Mouse (Mus musculus) heart, embryonic 11.5 days (tissue): ENCODE measurements around the gene Hykk. TPM values are rescaled to one million over a fixed set of nuclear protein-coding genes. Genes with fewer than 3 reads are reported as not detected.

Experiments used
- ATAC-seq: fragments of 200-750 bp; cut with Nextera tagmentation; replicated peaks from 2 replicates; pipeline ENCODE4 v1.8.0; 2017; ENCODE audit warnings: moderate library complexity; ENCODE audit not compliant: insufficient number of reproducible peaks, low FRiP score, low TSS enrichment
- H3K27ac ChIP-seq: fragments of 300-500 bp; sonication (generic); 2 replicates; pipeline ENCODE4 v1.5.1; 2014; ENCODE audit warnings: mild to moderate bottlenecking, low read depth, low read length
- H3K27me3 ChIP-seq: fragments of 300-500 bp; sonication (generic); 2 replicates; pipeline ENCODE4 v1.6.1; 2014; ENCODE audit warnings: mild to moderate bottlenecking, low read length, mixed read lengths; ENCODE audit not compliant: control insufficient read depth, insufficient read depth
- H3K36me3 ChIP-seq: fragments of 300-500 bp; sonication (generic); 2 replicates; pipeline ENCODE4 v1.6.1; 2014; ENCODE audit warnings: mild to moderate bottlenecking, low read length, moderate library complexity, mixed read lengths; ENCODE audit not compliant: control insufficient read depth, insufficient read depth
- H3K4me1 ChIP-seq: fragments of 300-500 bp; sonication (generic); 2 replicates; pipeline ENCODE4 v1.6.1; 2014; ENCODE audit warnings: low read length; ENCODE audit not compliant: control insufficient read depth, insufficient read depth
- H3K4me2 ChIP-seq: fragments of 300-500 bp; sonication (generic); 2 replicates; pipeline ENCODE4 v1.6.1; 2014; ENCODE audit warnings: mild to moderate bottlenecking, moderate library complexity
- H3K4me3 ChIP-seq: fragments of 300-500 bp; sonication (generic); 2 replicates; pipeline ENCODE4 v1.5.1; 2014; ENCODE audit warnings: low read depth, low read length
- H3K9ac ChIP-seq: fragments of 300-500 bp; sonication (generic); 2 replicates; pipeline ENCODE4 v1.6.1; 2014; ENCODE audit warnings: mild to moderate bottlenecking, low read depth, low read length, moderate library complexity
- H3K9me3 ChIP-seq: fragments of 300-500 bp; sonication (generic); replicated peaks from 2 replicates; pipeline ENCODE4 v1.6.1; 2016; ENCODE audit warnings: low read length; ENCODE audit not compliant: control insufficient read depth
- WGBS: fragments of 180-500 bp; shearing (Covaris S2); extraction: QIAGEN DNeasy Blood & Tissue Kit; methylation state at CpG from one replicate; pipeline ENCODE4 v1.1.7; 2014; ENCODE audit not compliant: insufficient replicate concordance; 5-methylcytosine and 5-hydroxymethylcytosine counted together
- polyA plus RNA-seq: library from polyadenylated mRNA; unstranded; fragments of >200 nt; fragmentation: Nextera tagmentation; extraction: Ambion mirVana; gene quantifications from 2 replicates; pipeline ENCODE4 v1.2.1, GENCODE M21; 2014

The Hykk gene
- polyA plus RNA-seq, 1 experiment from 2014 or later = 2.6 TPM

DNA sequence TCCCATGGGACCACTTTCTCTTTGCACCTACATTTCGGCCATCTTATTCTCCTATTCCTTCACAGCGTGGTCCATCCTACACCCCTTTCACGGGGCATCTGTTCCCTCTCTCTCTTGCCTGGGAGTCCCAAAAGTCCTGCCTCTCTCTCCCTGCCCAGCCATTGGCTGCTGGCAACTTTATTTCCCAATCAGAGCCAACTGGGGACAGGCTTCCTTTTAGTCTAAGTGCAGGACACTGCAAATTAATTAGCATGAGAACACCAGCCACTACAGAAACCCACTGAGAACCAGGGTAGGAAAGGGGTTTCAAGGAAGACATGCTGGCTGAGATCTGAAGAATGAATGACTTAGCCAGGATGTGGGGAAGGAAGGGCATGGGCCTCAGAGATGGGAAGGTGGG, 77.3 kb downstream of the Hykk start:
- Histone ChIP-seq H3K4me3 (no peak overlapping the region), H3K9me3 (no peaks in the 10 kb centered on the region), H3K27me3 (no peaks in the 10 kb centered on the region), H3K4me2 (no peak overlapping the region), H3K27ac (no peak overlapping the region), H3K9ac (no peak overlapping the region), H3K4me1 (no peaks in the 10 kb centered on the region), H3K36me3 (no peaks in the 10 kb centered on the region)
- no peak for ATAC-seq
- 48% methylated on average over 3 of the region's 3 CpGs for WGBS

GRCm38 (mm10) chr9:54995645-54996044, 78.6 kb downstream of the Hykk start:
- H3K36me3 ChIP-seq = no peaks in the 10 kb centered on the region
- H3K9me3 ChIP-seq = no peaks in the 10 kb centered on the region
- H3K4me3 ChIP-seq = no peak overlapping the region
- no peaks in the 10 kb centered on the region for H3K27me3 ChIP-seq
- 41% methylated on average over 3 of the region's 3 CpGs for WGBS
- ATAC-seq = no peak
- H3K4me1 ChIP-seq = no peaks in the 10 kb centered on the region
- H3K9ac ChIP-seq = no peak overlapping the region
- H3K27ac ChIP-seq = no peak overlapping the region
- no peak overlapping the region for H3K4me2 ChIP-seq

Other genes with a start within 250 kb of the Hykk start
- gene Dnaja4, start 218.4 kb upstream of the Hykk start, polyA plus RNA-seq = 19.0 and 25.6 TPM in 2 replicates
- 124 and 128 TPM in 2 replicates for gene Wdr61, start 182.8 kb upstream of the Hykk start, polyA plus RNA-seq
- gene Crabp1, start 152.5 kb upstream of the Hykk start, polyA plus RNA-seq = 50.3 and 56.9 TPM in 2 replicates
- gene Ireb2, start 53.5 kb upstream of the Hykk start, polyA plus RNA-seq = 33.4 and 38.2 TPM in 2 replicates
- gene Psma4, start 33.5 kb downstream of the Hykk start, polyA plus RNA-seq = 258 and 260 TPM in 2 replicates
- gene AY074887, start 33.7 kb downstream of the Hykk start, polyA plus RNA-seq = 0.41 and 0.79 TPM in 2 replicates
- gene Chrna5, start 63.6 kb downstream of the Hykk start, polyA plus RNA-seq = 0.17 TPM in 1 of 2 replicates, not detected in the other
- 0.11 and 0.27 TPM in 2 replicates for gene Chrna3, start 109.3 kb downstream of the Hykk start, polyA plus RNA-seq
- gene Chrnb4, start 131.5 kb downstream of the Hykk start, polyA plus RNA-seq = 0.40 and 0.70 TPM in 2 replicates
- gene Ube2q2, start 231.6 kb downstream of the Hykk start, polyA plus RNA-seq = 29.1 and 34.3 TPM in 2 replicates